Mouse (Mus musculus) fat pad, adult 2 months (tissue): ENCODE data around the gene Fbxl12.

Source experiments
- DNase-seq: peaks from one replicate; pipeline ENCODE4 v3.0.0-alpha.2; 2011; ENCODE audit warnings: low read depth, low spot score; ENCODE audit errors: extremely low read depth

Gene Fbxl12

GRCm38 (mm10) chr9:20571060-20571459 is 73.5 kb downstream of the Fbxl12 start:
- no peak for DNase-seq
